Mouse (Mus musculus) midbrain, embryonic 11.5 days (tissue): ENCODE results near the gene Slc24a3. TPM values are rescaled to one million over a fixed set of nuclear protein-coding genes. Genes with fewer than 3 reads are reported as not detected.

Source experiments
- ATAC-seq: fragments of 200-750 bp; cut with Nextera tagmentation; 2 replicates; pipeline ENCODE4 v1.8.0; 2017; ENCODE audit warnings: moderate TSS enrichment, moderate library complexity; ENCODE audit not compliant: low FRiP score
- DNase-seq: peaks from one replicate; pipeline ENCODE4 v3.0.0; 2015; ENCODE audit warnings: low spot score; ENCODE audit errors: missing footprints
- H3K27ac ChIP-seq: fragments of 300-500 bp; sonication (generic); 2 replicates; pipeline ENCODE4 v1.5.1; 2014; ENCODE audit warnings: low read depth, low read length
- H3K27me3 ChIP-seq: fragments of 300-500 bp; sonication (generic); 2 replicates; pipeline ENCODE4 v1.6.1; 2014; ENCODE audit warnings: mild to moderate bottlenecking, low read length, moderate library complexity, mixed read lengths; ENCODE audit not compliant: control insufficient read depth, insufficient read depth
- H3K36me3 ChIP-seq: fragments of 300-500 bp; sonication (generic); 2 replicates; pipeline ENCODE4 v1.6.1; 2014; ENCODE audit warnings: mild to moderate bottlenecking, low read length, moderate library complexity, mixed read lengths; ENCODE audit not compliant: control insufficient read depth, insufficient read depth
- H3K4me1 ChIP-seq: fragments of 300-500 bp; sonication (generic); 2 replicates; pipeline ENCODE4 v1.6.1; 2014; ENCODE audit warnings: low read length; ENCODE audit not compliant: control insufficient read depth, insufficient read depth
- H3K4me2 ChIP-seq: fragments of 300-500 bp; sonication (generic); 2 replicates; pipeline ENCODE4 v1.6.1; 2014; ENCODE audit warnings: mild to moderate bottlenecking, moderate library complexity
- H3K4me3 ChIP-seq: fragments of 300-500 bp; sonication (generic); 2 replicates; pipeline ENCODE4 v1.5.1; 2014; ENCODE audit warnings: low read depth, low read length
- H3K9ac ChIP-seq: fragments of 300-500 bp; sonication (generic); 2 replicates; pipeline ENCODE4 v1.6.1; 2014; ENCODE audit warnings: low read length
- H3K9me3 ChIP-seq: fragments of 300-500 bp; sonication (generic); 2 replicates; pipeline ENCODE4 v1.6.1; 2016; ENCODE audit warnings: low read length; ENCODE audit not compliant: control insufficient read depth
- WGBS: fragments of 180-500 bp; shearing (Covaris S2); extraction: QIAGEN DNeasy Blood & Tissue Kit; methylation state at CpG from one replicate; pipeline ENCODE4 v1.1.7; 2014; 5-methylcytosine and 5-hydroxymethylcytosine counted together
- polyA plus RNA-seq: library from polyadenylated mRNA; unstranded; fragments of >200 nt; fragmentation: Nextera tagmentation; extraction: Ambion mirVana; gene quantifications from 2 replicates; pipeline ENCODE4 v1.2.1, GENCODE M21; 2014

Slc24a3 gene
- polyA plus RNA-seq, 1 experiment from 2014 or later: 1.9 TPM

DNA sequence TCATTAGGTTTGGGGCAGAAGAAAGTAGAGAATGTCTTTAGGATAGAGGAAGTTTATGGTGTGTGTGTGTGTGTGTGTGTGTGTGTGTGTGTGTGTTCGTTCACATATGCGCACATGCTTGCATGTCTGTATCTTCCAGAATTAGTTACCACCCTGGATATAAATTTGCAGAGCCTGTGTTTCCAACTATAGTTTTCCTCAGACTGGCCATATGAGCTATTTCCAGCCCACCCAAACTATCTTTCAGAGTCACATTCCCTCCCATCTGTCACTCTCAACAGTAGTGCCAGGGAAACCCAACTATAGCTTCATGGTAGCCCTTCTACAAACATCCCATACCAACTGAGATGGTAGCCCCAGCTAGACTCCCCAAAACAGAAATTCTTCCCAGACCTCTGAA, 250.2 kb downstream of the Slc24a3 start:
- Histone ChIP-seq H3K27ac (no peak overlapping the region), H3K27me3 (no peaks in the 10 kb centered on the region), H3K36me3 (no peaks in the 10 kb centered on the region), H3K4me2 (no peak overlapping the region), H3K4me3 (no peak overlapping the region), H3K9ac (no peak overlapping the region), H3K4me1 (no peaks in the 10 kb centered on the region), H3K9me3 (no peaks in the 10 kb centered on the region)
- DNase-seq (no peak), ATAC-seq (no peak)
- 96% methylated on average over 2 of the region's 2 CpGs for WGBS

DNA sequence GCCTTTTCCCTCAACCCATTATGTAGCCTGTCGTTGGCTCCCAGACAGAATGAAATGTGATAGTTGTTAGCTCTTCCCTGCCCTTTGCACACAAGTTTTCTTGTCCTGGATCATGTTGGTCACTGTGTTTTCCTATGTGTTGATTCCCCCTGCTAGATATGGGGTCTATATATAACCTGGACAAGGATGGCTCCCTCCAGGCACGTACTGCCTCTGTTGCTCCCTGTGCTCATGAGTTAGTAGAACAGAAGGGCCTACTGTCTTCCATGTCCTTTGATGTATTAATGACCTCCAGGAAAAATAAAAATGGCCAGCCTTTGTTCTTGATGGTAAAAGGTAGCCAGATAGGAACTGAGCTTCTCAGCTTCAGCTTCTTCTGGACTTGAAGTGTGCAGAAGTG, 251.5 kb downstream of the Slc24a3 start:
- H3K9ac ChIP-seq: no peak overlapping the region
- no peaks in the 10 kb centered on the region for H3K4me1 ChIP-seq
- ATAC-seq (no peak), DNase-seq (no peak)
- no peaks in the 10 kb centered on the region for H3K27me3 ChIP-seq
- 83% methylated on average over 2 of the region's 2 CpGs for WGBS
- no peak overlapping the region for H3K27ac ChIP-seq
- H3K4me2 ChIP-seq: no peak overlapping the region
- no peaks in the 10 kb centered on the region for H3K9me3 ChIP-seq
- H3K4me3 ChIP-seq: no peak overlapping the region
- H3K36me3 ChIP-seq: no peaks in the 10 kb centered on the region

GRCm38 (mm10) chr2:145420967-145421888, 253.7 kb downstream of the Slc24a3 start:
- WGBS: 77% methylated on average over 5 of the region's 5 CpGs
- ATAC-seq (peak; percentile 77), DNase-seq (peak; percentile 81)

GRCm38 (mm10) chr2:145421889-145422212, 254.3 kb downstream of the Slc24a3 start:
- H3K9ac ChIP-seq: no peak overlapping the region
- H3K4me3 ChIP-seq: no peak overlapping the region
- H3K9me3 ChIP-seq: no peaks in the 10 kb centered on the region
- no peak overlapping the region for H3K4me2 ChIP-seq
- H3K27me3 ChIP-seq: no peaks in the 10 kb centered on the region
- no peaks in the 10 kb centered on the region for H3K36me3 ChIP-seq
- DNase-seq (peak; percentile 79), ATAC-seq (peak; percentile 69)
- 79% methylated on average over 3 of the region's 3 CpGs for WGBS
- no peak overlapping the region for H3K27ac ChIP-seq
- no peaks in the 10 kb centered on the region for H3K4me1 ChIP-seq

More at GRCm38 (mm10) chr2:145420967-145421888, 253.7 kb downstream of the Slc24a3 start:
- Histone ChIP-seq H3K27ac (no peak overlapping the region), H3K9ac (no peak overlapping the region), H3K9me3 (no peaks in the 10 kb centered on the region), H3K36me3 (no peaks in the 10 kb centered on the region), H3K27me3 (no peaks in the 10 kb centered on the region), H3K4me1 (no peaks in the 10 kb centered on the region), H3K4me3 (no peak overlapping the region), H3K4me2 (no peak overlapping the region)

DNA sequence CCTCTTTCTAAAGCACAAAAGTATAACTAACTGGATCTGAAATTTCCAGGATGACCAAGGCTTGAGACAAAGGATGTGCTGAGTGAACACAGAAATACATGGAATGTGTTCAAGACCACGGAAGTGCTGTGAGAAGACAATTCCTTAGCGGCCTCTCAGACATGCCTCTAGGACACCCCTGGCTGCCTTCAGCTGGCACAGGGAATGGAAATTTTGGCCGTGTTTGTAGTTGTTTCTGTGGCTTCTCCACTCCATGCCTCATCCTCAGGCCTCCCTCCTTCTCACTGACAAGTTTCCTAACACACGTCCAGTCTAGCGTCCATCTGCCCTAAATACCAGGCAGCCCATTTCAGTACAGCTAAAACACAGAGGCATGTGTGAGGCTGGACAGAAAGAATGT, 262.4 kb downstream of the Slc24a3 start:
- Histone ChIP-seq H3K27me3 (no peaks in the 10 kb centered on the region), H3K27ac (no peak overlapping the region), H3K4me3 (no peak overlapping the region), H3K4me2 (no peak overlapping the region), H3K4me1 (no peaks in the 10 kb centered on the region), H3K36me3 (no peaks in the 10 kb centered on the region), H3K9me3 (no peaks in the 10 kb centered on the region), H3K9ac (no peak overlapping the region)
- 89% methylated on average over 5 of the region's 5 CpGs for WGBS
- ATAC-seq (no peak), DNase-seq (no peak)

- Histone ChIP-seq H3K9me3 (no peaks in the 10 kb centered on the region), H3K27me3 (no peaks in the 10 kb centered on the region), H3K9ac (no peak overlapping the region), H3K27ac (no peak overlapping the region), H3K36me3 (no peaks in the 10 kb centered on the region), H3K4me3 (no peak overlapping the region), H3K4me1 (no peaks in the 10 kb centered on the region), H3K4me2 (no peak overlapping the region)
- no peak for DNase-seq
- 95% methylated on average over 1 of the region's 1 CpGs for WGBS
- no peak for ATAC-seq
These were observed 266.5 kb downstream of the Slc24a3 start for GRCm38 (mm10) chr2:145434068-145434467.

- no peak overlapping the region for H3K27ac ChIP-seq
- H3K9me3 ChIP-seq: no peaks in the 10 kb centered on the region
- H3K4me1 ChIP-seq: no peaks in the 10 kb centered on the region
- H3K36me3 ChIP-seq: no peaks in the 10 kb centered on the region
- H3K9ac ChIP-seq: no peak overlapping the region
- no peaks in the 10 kb centered on the region for H3K27me3 ChIP-seq
- 43% methylated on average over 5 of the region's 5 CpGs for WGBS
- DNase-seq (no peak), ATAC-seq (no peak)
- H3K4me3 ChIP-seq: no peak overlapping the region
- no peak overlapping the region for H3K4me2 ChIP-seq
These were observed 270.8 kb downstream of the Slc24a3 start for GRCm38 (mm10) chr2:145438336-145438735.

DNA sequence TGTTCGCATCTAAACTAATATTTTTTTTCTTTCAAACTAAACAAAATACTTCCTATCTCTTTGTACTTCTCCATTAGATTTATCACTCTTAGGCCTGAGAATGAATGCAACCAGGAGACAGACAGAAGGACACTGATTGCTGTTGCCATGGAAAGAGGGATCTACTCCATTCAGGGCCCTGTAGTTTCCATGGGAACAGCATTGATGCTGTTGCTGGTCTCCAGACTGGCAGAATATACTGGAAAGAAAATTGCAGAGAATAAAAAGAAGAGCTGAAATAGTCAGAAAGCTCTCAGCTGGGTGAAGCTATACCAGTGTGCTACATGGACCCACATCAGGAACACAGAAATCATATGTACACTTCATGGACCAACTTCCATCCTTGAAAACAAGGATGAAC, 272.2 kb downstream of the Slc24a3 start:
- ATAC-seq (no peak), DNase-seq (no peak)
- no peaks in the 10 kb centered on the region for H3K36me3 ChIP-seq
- 100% methylated on average over 1 of the region's 1 CpGs for WGBS
- H3K9ac ChIP-seq: no peak overlapping the region
- H3K27ac ChIP-seq: no peak overlapping the region
- no peaks in the 10 kb centered on the region for H3K9me3 ChIP-seq
- H3K4me1 ChIP-seq: no peaks in the 10 kb centered on the region
- H3K27me3 ChIP-seq: no peaks in the 10 kb centered on the region
- no peak overlapping the region for H3K4me3 ChIP-seq
- H3K4me2 ChIP-seq: no peak overlapping the region

DNA sequence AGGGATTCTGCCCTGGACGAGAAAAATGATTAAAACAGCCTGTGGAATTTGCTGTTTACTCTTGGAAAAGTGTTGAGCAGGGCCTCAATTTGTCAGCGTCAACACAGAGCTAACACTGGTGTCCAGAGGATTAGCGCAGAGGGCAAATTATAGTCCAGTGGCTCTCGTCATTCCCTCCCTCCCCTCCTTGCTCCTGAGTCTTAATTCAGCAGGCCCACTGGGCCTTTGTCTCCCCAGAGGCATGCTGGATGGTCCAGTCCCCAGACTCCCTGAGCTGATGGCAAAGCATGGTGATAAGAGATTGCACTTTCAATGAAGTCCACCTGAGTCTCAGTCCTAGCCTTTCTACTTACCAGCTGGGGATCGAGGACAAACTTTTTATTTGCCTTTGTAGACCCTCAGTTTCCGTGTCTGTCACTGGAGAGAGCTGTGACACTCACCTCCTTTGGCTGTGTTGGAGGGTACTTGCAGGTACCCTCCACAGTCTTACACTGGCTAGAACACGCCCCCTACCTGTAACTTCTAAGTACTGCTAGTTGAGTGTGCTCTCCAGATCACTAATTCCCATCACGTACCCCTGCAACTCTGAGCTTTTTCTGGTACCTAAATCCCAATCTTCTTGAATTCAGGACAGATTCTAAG, 289.7 kb downstream of the Slc24a3 start:
- WGBS: 41% methylated on average over 8 of the region's 8 CpGs
- Histone ChIP-seq H3K36me3 (no peaks in the 10 kb centered on the region), H3K4me3 (no peak overlapping the region), H3K27me3 (no peaks in the 10 kb centered on the region), H3K9ac (no peak overlapping the region), H3K4me2 (no peak overlapping the region), H3K9me3 (no peaks in the 10 kb centered on the region), H3K4me1 (no peaks in the 10 kb centered on the region), H3K27ac (no peak overlapping the region)
- ATAC-seq: peak; percentile 61; the same call in 1 of the 2 replicates
- peak; percentile 80 for DNase-seq
